Mouse (Mus musculus) megakaryocyte-erythroid progenitor cell, adult 5-6 weeks (primary cell): Measurements from ENCODE around the gene Tbc1d10a. TPM values are rescaled to one million over a fixed set of nuclear protein-coding genes. Genes with fewer than 3 reads are reported as not detected.

Experiments
- ATAC-seq: replicated peaks from 2 replicates; pipeline ENCODE4 v1.8.0; 2016; ENCODE audit warnings: mild to moderate bottlenecking, inconsistent platforms; ENCODE audit not compliant: severe bottlenecking, poor library complexity, low FRiP score, low TSS enrichment
- total RNA-seq, 2 experiments: library from RNA; stranded (forward) in 1 of 2; stranded (reverse) in 1 of 2; fragments of 200-1000, 215-1000 nt in 1 of 2; fragments of >200 nt in 1 of 2; fragmentation: Nextera tagmentation in 1 of 2; gene quantifications; 2 replicates each; pipeline ENCODE4 v1.2.3; 2014 to 2017

The Tbc1d10a gene
- total RNA-seq, 2 experiments from 2014 or later = 1.8 to 8.0 TPM

DNA sequence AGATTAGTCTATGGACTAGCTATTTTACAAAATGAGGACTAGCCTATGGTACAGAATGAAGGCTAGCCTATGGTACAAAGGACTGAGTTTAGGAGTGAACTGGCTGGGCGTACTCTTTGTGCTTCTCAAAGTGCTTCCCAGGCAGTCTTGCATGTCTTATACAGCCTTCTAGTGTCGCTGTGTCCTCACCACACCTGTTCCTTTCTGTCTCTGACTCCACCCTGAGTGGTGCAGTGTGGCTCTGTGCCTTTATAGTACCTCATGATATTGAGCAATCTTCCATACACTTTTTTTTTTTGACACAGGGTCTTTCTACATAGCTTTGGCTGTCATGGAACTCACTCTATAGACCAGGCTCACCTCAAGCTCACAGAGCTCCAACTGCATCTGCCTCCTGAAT, 44.8 kb downstream of the Tbc1d10a start:
- no peak for ATAC-seq

DNA sequence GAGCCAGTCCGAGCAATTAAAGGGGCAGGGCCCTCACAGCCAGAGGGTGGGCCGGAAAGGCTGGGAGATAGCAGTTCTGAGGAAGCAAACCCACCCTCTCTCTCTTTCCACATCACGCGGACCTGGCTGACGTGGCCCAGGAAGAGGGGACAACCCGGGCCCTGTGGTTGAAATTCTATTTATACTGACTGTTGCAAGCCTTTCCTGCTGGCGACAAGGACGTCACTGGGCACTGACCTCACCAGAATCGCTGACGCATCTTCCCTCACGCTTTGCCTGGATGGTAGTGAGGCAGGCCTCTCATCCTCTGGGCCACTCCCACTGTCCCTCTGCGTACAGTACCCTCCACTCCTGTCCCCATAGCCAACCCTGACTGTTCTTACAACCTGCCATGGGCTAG, 46.1 kb downstream of the Tbc1d10a start:
- no peak for ATAC-seq

DNA sequence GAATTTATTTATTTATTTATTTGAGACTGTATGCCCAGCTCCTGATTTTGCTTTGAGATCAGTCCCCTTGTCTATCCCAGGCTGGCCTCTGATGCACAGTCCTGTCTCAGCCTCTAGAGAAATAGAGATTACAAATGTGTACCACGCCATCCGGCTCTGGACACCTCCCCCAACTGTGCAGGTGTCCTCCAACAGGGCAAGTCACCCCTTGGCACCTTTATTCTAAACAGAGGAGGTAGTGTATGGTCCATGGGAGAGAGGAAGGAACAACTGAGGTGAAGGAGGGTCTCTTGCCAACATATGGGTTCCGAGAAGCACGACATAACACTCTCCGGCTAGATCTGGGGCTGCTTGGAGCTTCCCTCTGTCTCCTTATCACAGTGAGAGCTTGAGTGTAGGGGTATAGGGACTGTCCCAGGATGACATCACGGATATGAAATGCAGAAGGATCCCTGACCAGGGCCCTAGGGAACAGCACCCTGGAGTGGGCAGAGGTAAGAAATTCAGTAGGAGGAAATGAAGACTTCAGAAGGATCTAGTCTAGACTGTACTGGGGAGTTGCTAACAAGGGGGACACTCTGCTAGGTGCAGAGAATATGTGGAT, 48.6 kb downstream of the Tbc1d10a start:
- no peak for ATAC-seq

DNA sequence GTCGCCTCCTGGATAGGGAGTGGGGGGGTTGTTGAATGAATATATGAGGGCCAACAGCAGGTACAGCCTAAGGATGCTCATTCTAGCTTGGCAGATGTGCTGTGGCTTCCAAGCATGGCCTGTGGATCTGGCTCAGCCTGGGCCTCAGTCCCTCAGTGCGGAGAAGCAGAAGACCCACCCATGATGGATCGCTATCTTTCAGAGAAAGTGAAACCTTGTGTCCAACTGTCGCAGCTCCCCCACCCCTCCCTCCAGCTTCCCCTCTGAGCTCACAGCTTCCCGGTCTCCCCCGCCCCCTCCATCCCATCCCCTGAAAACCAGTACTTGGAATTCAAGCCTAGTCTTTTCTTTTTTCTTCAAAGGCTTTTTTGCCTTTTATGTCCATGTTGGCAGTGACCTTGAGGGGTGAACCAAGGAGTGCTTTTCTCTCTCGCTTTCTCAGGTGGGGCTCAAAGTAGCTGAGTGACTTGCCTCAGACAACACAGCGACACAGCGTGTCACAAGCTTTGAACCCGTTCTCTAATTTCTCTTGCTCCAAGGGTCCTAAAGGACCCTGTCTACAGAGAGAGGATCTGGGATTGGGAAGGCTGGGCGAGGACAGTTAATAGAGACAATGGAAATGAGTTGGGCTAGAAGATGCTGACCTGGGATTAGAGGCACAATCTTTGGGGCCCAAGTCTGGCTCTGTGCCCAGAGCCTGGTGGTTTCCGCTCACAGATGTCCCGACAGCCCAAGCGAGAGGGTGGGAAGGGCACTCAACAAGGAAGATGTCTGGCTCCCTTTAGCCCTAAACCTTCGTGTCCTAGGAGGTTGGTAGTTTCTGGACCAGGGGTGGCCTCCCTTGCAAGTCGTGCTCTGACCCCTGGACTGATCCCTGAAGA, 49.3 kb downstream of the Tbc1d10a start, which contains the start of gene Osm:
Osm (plus strand) TSS at position 756 of the 881 bp plus-strand sequence.
- peak; percentile 69 for ATAC-seq

DNA sequence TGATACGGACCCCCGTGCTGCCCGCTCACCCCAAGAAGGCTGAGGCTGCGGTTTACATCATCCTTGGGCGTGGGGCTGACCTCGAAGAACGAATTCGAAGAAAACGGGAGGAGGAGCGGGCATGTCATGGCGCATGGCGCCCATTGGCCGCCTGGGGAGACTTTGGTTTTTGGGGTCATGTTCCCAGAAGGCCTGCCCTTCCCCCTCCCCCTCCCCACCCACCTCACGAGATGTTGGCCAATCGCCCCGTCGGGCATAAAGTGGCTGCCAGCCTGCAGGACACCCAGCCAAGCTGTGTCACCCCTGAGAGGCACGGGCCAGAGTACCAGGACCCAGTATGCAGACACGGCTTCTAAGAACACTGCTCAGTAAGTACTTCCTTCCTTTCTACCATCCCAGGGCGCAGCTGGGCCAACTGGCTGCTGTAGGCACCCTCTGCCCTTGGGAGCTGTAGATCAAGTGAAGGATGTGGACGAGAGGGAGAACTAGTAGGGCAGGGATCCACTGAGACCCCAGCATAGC, 50.0 kb downstream of the Tbc1d10a start:
- ATAC-seq = peak; percentile 29

DNA sequence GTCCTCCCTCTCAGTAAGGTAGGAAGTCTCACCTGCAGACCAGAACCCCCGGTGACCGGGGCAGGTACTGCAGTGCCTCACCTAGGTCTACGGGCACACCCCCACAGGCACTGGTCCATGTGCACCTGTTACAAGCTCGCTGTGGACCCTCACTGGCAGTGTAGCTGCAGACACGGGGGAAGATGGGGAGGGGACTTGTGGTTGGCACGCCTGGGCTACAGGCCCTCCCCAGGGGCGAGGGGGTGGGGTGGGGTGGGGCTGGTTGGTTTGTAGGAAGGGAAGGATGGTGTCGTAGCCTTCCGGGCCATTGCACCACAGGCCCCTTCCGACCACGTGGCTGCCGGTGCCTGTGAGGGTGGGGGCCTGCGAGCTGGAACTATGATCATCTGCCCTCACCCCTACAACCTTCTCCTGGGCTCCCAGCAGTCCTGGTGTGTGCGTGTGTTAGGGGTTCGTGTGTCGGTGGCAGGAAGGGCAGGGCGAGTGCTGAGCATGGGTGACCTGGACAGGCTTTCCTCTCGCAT, 50.9 kb downstream of the Tbc1d10a start:
- peak; percentile 38 for ATAC-seq

DNA sequence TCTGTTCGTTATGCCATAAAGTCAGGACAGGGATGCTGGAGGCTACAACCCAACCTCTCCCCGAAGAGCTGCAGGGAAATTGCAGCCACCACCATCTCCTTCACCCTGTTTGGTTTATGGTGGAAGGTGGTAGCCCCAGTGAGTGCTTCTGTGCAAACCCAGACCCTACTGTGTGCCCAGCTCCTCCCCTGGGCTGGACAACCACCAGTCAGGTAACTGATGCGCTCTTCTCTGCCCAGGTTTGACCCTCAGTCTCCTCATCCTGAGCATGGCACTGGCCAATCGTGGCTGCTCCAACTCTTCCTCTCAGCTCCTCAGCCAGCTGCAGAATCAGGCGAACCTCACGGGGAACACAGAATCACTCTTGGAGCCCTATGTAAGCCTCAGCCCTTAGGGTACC, 51.6 kb downstream of the Tbc1d10a start:
- no peak for ATAC-seq

DNA sequence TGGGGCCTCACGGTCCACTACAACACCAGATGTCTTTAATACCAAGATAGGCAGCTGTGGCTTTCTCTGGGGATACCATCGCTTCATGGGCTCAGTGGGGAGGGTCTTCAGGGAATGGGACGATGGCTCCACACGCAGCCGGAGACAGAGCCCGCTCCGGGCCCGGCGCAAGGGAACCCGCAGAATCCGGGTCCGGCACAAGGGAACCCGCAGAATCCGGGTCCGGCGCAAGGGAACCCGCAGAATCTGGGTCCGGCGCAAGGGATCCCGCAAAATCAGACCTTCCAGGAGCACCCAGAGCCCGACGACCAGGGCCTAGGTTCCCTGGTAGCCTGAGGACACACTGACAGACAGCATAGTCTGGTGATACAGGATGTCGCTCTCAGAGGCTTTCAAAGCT, 53.1 kb downstream of the Tbc1d10a start:
- no peak for ATAC-seq

DNA sequence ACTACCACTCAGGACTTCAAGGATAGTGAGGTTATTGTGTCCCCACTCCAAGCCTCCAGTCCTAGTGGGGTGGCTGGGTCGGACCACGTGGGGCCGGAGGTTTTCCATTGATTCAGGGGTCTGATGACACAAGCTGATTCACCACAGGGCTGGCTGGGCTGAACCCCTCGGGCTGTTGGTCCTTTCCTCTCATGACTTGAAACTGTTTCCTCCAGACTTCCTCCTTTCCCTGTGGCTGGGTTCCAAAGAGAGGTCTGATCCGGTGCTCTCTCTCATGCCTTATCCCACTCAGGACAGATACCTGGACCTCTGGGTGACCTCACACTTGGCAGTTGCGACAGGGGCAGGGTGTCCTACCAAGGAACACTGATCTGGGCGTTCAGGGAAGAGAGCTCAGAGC, 53.6 kb downstream of the Tbc1d10a start:
- no peak for ATAC-seq

DNA sequence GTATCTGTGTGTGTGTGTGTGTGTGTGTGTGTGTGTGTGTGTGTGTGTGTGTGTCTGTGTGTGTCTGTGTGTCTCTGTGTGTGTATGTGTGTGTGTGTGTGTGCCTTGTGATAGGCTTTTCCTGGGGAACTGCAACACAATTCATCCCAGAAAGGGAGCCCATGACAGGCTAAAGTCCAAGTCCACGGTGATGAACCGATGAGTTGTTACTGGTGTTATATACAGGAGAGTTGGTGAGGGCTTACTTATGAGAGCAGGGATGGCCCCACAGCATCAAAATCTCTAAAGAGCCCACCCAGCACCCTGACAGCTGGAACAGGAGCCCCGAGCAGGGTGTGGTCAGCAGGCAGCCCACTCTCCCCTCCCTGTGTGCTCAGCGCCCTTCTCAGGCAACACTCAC, 54.6 kb downstream of the Tbc1d10a start:
- no peak for ATAC-seq

DNA sequence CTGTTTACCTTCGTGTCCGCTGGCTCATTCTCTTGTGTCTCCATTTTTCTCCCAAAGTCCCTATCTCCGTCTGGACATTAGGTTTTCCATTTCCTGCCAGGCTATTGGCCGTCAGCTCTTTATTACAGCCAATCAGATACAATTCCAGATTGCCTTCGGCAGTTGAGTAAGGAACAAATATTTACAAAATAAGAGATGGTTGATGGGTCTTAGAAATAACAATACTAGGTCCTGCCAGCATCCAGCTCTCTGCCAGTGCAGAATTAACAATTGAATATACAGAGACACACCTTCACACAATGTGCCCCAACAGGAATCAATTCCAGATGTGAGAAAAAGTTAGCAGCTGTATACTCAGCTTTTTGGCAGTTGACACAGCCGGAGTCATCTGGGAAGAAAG, 59.5 kb downstream of the Tbc1d10a start:
- ATAC-seq = no peak

DNA sequence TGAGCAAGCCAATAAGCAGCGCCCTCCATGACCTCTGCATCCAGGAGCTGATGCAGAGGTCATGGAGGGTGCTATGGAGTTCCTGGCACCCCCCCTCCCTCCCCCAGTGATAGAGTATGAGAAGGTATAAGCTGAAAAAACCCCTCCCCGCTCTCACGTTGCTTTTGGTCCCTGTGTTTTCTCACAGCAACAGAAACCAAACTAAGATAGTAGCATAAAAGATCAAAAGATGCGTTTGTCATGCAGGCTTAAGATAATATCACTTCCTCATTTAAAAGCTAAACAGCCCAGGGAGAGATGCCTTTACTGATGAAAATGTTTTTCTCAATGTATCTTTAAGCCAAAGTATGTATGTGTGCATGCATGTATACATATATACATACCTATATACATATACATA, 60.0 kb downstream of the Tbc1d10a start:
- no peak for ATAC-seq

DNA sequence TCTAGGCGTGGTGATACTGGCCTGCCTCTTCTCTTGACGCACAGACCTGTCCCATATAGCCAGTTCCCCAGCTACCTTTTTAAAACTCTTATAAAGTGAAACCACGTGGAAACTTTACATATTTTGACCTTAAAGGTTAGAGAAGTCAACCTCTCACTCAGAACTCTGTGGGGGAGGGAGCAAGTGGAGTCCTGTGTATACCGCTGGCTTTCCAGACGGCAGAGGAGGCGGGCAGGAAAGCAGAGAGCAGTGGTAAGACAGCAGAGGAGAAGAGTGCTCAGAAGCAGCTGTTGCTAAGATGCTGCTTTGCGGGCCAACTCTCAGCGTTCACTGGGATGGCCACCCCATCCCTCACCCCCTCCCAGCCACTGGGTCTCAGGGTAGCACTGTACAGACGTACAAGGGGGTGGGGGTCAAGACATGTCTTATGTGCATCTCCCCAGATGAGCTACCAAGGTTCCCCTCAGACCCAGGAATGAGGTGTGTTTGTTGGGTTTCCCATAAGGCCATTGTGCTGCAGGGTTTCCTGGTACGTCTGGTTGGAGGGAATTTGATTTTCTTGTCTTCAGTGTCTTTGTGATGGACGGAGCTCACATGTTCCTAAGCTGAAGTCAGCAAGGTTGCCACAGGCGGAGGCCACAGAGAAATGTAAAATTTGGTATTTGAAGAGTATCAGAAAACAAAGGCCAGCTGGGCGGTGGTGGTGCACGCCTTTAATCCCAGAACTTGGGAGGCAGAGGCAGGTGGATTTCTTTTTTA, 60.8 kb downstream of the Tbc1d10a start:
- ATAC-seq = no peak

DNA sequence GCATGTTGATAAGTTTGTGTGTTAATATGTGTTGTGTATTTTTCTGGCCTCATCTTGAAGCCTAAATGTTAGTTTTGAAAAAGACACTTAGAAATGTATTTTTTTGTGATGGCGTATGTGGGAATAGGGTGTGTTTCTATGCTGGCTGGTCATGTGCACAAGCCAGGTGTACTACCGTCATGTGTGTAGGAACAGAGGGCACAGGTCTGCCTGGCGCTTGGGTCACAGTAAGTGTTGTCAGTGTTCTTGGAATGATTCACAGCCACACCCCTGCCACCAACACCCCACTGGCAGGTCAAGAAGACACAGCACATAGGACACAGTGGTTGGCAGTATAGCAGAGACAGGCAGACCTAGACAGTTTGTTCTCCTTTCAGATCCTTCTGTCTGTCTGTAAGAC, 62.6 kb downstream of the Tbc1d10a start:
- no peak for ATAC-seq

DNA sequence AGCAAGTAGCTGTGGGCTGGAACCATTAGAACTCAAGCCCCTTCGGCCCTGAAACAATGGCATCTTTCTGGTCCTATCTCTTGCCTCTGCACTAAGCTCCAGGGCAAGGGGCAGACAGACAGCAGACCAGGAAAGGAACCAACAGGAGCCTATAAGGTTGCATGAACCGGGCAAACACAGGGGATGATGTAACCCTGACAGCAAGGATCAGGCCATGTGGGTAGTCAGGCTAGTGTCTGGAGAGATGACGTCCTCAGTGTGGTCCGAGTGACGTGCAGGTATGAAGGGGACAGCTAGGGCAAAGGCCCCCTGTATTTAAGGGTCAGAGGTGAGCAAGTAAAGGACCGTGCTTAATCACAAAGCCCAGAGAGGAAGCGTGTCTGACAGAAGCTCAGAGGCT, 63.7 kb downstream of the Tbc1d10a start:
- ATAC-seq = no peak

DNA sequence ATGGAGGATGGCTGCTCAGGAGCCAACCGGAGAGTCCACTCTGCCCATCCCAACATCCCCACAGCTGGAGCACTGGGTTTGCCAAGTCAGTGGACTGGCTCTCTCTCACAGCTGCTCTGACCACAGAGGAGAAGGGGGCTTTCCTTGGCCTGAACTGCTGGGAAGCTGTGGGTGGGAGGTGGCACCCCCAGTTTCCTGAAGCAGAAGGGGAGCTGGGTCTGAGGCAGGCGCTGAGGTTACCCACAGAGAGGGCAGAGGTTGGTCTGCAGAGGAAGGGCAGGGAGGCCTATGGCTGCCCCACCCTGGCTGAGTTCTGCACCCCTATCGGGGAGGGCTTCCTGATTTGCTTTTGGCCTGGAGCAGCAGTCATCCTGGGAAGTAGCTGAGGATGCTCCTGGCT, 64.8 kb downstream of the Tbc1d10a start:
- ATAC-seq = 0 out of 2 replicates have a peak, but pooled peaks have one; percentile 46

DNA sequence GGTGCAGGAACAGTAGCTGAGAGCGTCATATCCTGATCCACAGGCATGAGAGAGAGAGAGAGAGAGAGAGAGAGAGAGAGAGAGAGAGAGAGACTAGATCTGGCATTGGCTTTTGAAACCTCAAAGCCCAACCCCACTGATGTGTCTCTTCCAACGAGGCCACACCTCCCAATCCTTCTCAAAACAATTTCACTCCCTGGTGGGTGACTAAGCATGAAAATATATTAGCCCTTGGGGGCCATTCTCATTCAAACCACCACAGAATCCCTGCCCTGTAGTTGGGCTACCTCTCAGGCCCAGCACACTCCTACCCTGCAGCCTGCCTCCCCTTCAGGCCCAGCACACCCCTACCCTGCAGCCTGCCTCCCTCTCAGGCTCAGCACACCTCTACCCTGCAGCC, 66.3 kb downstream of the Tbc1d10a start:
- ATAC-seq = no peak

DNA sequence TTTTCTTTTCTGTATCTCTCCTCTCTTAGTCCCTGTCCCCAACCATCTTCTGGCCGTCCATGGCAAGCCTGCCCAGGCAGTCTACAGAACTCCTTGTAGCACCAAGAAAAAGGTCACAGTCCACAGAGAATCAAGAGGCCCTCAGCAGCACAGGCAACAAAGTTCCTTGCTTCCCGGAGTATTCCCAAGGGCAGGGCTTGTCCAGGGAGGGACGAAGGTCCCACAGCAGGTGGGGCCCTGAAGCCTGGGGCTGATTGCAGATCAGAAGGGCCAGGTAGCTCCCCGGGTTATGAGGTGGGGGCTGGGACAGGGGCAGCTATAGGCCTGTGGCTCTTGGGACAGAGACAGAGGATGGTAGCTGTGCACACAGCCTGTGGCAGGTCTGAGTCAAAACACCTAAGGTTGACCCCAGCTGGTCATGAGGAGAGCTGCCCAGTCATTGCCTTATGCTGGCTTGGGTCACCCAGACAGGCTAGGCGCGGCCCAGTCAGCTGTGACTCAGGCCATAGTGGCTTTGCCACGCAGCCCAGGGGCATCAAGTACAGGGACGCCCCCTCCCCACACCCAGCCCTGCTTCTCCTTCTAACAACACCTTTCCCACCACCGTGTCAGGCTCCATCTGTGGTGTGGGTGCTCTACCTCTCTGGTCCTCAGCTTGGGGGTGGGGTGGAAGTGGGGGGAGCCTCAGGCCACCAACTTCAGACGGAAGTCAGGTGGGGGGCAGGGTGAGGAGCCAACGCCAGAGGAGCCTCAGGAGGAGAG, 70.4 kb downstream of the Tbc1d10a start, which contains the start of gene Lif:
Lif (plus strand) TSS at position 712 of the 762 bp plus-strand sequence.
- ATAC-seq = no peak

DNA sequence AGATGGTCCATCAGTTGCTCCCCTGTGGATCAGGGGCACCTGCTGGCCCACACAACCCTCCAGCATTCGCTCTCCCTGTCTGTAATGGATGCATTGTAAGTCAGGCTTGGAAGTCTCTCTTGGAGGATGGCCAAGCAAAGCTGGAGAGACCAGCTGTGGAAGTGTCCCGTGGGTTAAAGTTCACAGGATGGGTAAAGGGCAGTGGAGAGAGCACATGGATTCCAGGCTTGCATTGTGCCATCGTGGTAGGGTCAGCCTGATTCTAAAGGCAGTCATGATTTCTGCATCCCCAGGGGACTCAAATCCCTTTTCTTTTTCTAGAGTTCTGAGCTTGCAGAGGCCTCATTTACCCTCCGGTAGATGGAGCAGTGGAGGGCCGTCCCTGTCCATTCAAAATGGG, 71.2 kb downstream of the Tbc1d10a start:
- ATAC-seq = no peak
